Mouse (Mus musculus): ENCODE measurements around the gene Nav2. TPM values are rescaled to one million over a fixed set of nuclear protein-coding genes. Genes with fewer than 3 reads are reported as not detected.

The Nav2 gene
- polyA plus RNA-seq, 1 experiment: 46.2 TPM

GRCm38 (mm10) chr7:49484036-49484744 is 575.7 kb downstream of the Nav2 start:
- no peak for DNase-seq
- Histone ChIP-seq H3K4me1 (replicated peaks; ENCODE audit: control insufficient read depth, insufficient read depth, low read length) (peaks cover 13% of the 10 kb centered on the region), H3K27me3 (ENCODE audit: control insufficient read depth, insufficient read depth, low read length) (no peaks in the 10 kb centered on the region), H3K4me3 (ENCODE audit: control insufficient read depth, insufficient read depth, low read length) (no peak overlapping the region), H3K36me3 (ENCODE audit: control insufficient read depth, insufficient read depth, low read length) (no peaks in the 10 kb centered on the region), H3K27ac (ENCODE audit: control insufficient read depth, insufficient read depth, low read length) (no peak overlapping the region)
- TF ChIP-seq CTCF (IDR thresholded peaks at IDR 0.05; ENCODE audit: borderline replicate concordance, control insufficient read depth, extremely low read depth, insufficient read depth, low read length, poor library complexity) (no peak), POLR2A (IDR thresholded peaks at IDR 0.05; ENCODE audit: control insufficient read depth, extremely low read depth, insufficient read depth, low read length, poor library complexity) (no peak)
- 87% methylated on average over 11 of the region's 11 CpGs for WGBS

- Histone ChIP-seq H3K36me3 (ENCODE audit: control insufficient read depth, insufficient read depth, low read length) (no peaks in the 10 kb centered on the region), H3K4me1 (replicated peaks; ENCODE audit: control insufficient read depth, insufficient read depth, low read length) (peaks cover 13% of the 10 kb centered on the region), H3K4me3 (ENCODE audit: control insufficient read depth, insufficient read depth, low read length) (no peak overlapping the region), H3K27ac (ENCODE audit: control insufficient read depth, insufficient read depth, low read length) (no peak overlapping the region), H3K27me3 (ENCODE audit: control insufficient read depth, insufficient read depth, low read length) (no peaks in the 10 kb centered on the region)
- WGBS: 82% methylated on average over 9 of the region's 9 CpGs
- TF ChIP-seq CTCF (IDR thresholded peaks at IDR 0.05; ENCODE audit: borderline replicate concordance, control insufficient read depth, extremely low read depth, insufficient read depth, low read length, poor library complexity) (no peak), POLR2A (IDR thresholded peaks at IDR 0.05; ENCODE audit: control insufficient read depth, extremely low read depth, insufficient read depth, low read length, poor library complexity) (no peak)
- DNase-seq: no peak
These were observed 576.9 kb downstream of the Nav2 start for GRCm38 (mm10) chr7:49485292-49485847.

- DNase-seq: no peak
- Histone ChIP-seq H3K36me3 (ENCODE audit: control insufficient read depth, insufficient read depth, low read length) (no peaks in the 10 kb centered on the region), H3K27ac (ENCODE audit: control insufficient read depth, insufficient read depth, low read length) (no peak overlapping the region), H3K27me3 (ENCODE audit: control insufficient read depth, insufficient read depth, low read length) (no peaks in the 10 kb centered on the region), H3K4me3 (ENCODE audit: control insufficient read depth, insufficient read depth, low read length) (no peak overlapping the region), H3K4me1 (replicated peaks; ENCODE audit: control insufficient read depth, insufficient read depth, low read length) (peaks cover 13% of the 10 kb centered on the region)
- WGBS: 25% methylated on average over 2 of the region's 2 CpGs
- TF ChIP-seq POLR2A (IDR thresholded peaks at IDR 0.05; ENCODE audit: control insufficient read depth, extremely low read depth, insufficient read depth, low read length, poor library complexity) (no peak), CTCF (IDR thresholded peaks at IDR 0.05; ENCODE audit: borderline replicate concordance, control insufficient read depth, extremely low read depth, insufficient read depth, low read length, poor library complexity) (no peak)
These were observed 578.8 kb downstream of the Nav2 start for GRCm38 (mm10) chr7:49487347-49487746.

- 87% methylated on average over 4 of the region's 4 CpGs for WGBS
- no peaks in the 10 kb centered on the region for H3K27me3 ChIP-seq (ENCODE audit: control insufficient read depth, insufficient read depth, low read length)
- H3K4me1 ChIP-seq (replicated peaks; ENCODE audit: control insufficient read depth, insufficient read depth, low read length): peaks cover 13% of the 10 kb centered on the region
- H3K27ac ChIP-seq (ENCODE audit: control insufficient read depth, insufficient read depth, low read length): no peak overlapping the region
- H3K36me3 ChIP-seq (ENCODE audit: control insufficient read depth, insufficient read depth, low read length): no peaks in the 10 kb centered on the region
- H3K4me3 ChIP-seq (ENCODE audit: control insufficient read depth, insufficient read depth, low read length): no peak overlapping the region
- TF ChIP-seq POLR2A (IDR thresholded peaks at IDR 0.05; ENCODE audit: control insufficient read depth, extremely low read depth, insufficient read depth, low read length, poor library complexity) (no peak), CTCF (IDR thresholded peaks at IDR 0.05; ENCODE audit: borderline replicate concordance, control insufficient read depth, extremely low read depth, insufficient read depth, low read length, poor library complexity) (no peak)
- no peak for DNase-seq
These were observed 580.1 kb downstream of the Nav2 start for GRCm38 (mm10) chr7:49488493-49489087.

- no peak for DNase-seq
- no peak overlapping the region for H3K27ac ChIP-seq (ENCODE audit: control insufficient read depth, insufficient read depth, low read length)
- H3K27me3 ChIP-seq (ENCODE audit: control insufficient read depth, insufficient read depth, low read length): no peaks in the 10 kb centered on the region
- no peaks in the 10 kb centered on the region for H3K36me3 ChIP-seq (ENCODE audit: control insufficient read depth, insufficient read depth, low read length)
- TF ChIP-seq CTCF (IDR thresholded peaks at IDR 0.05; ENCODE audit: borderline replicate concordance, control insufficient read depth, extremely low read depth, insufficient read depth, low read length, poor library complexity) (no peak), POLR2A (IDR thresholded peaks at IDR 0.05; ENCODE audit: control insufficient read depth, extremely low read depth, insufficient read depth, low read length, poor library complexity) (no peak)
- WGBS: 93% methylated on average over 10 of the region's 10 CpGs
- H3K4me3 ChIP-seq (ENCODE audit: control insufficient read depth, insufficient read depth, low read length): no peak overlapping the region
- H3K4me1 ChIP-seq (replicated peaks; ENCODE audit: control insufficient read depth, insufficient read depth, low read length): peaks cover 8% of the 10 kb centered on the region
These were observed 582.3 kb downstream of the Nav2 start for GRCm38 (mm10) chr7:49490814-49491213.

DNA sequence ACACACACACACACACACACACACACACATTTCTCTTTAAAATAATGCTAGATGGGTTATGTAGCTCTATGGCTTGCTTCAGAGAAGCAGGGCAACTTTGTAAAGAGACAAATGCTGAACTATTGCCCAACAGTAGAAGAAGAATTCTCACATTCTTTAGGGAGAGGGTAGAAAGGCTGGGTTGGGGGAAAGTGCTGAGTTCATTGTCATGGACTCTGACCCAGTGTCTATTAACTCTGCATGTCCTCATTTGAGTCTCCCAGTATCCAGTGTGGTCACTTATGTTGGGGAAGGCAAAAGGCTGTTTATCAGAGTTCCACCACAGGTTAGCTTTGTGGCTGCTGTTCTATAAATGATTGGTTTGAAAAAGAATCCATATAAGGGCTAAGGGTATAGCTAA is 584.1 kb downstream of the Nav2 start:
- Histone ChIP-seq H3K36me3 (ENCODE audit: control insufficient read depth, insufficient read depth, low read length) (no peaks in the 10 kb centered on the region), H3K4me3 (ENCODE audit: control insufficient read depth, insufficient read depth, low read length) (no peak overlapping the region), H3K4me1 (replicated peaks; ENCODE audit: control insufficient read depth, insufficient read depth, low read length) (peaks cover 19% of the 10 kb centered on the region), H3K27me3 (ENCODE audit: control insufficient read depth, insufficient read depth, low read length) (no peaks in the 10 kb centered on the region), H3K27ac (ENCODE audit: control insufficient read depth, insufficient read depth, low read length) (no peak overlapping the region)
- TF ChIP-seq CTCF (IDR thresholded peaks at IDR 0.05; ENCODE audit: borderline replicate concordance, control insufficient read depth, extremely low read depth, insufficient read depth, low read length, poor library complexity) (no peak), POLR2A (IDR thresholded peaks at IDR 0.05; ENCODE audit: control insufficient read depth, extremely low read depth, insufficient read depth, low read length, poor library complexity) (no peak)
- no peak for DNase-seq
